Mouse (Mus musculus) lung, embryonic 14.5 days (tissue): ENCODE measurements at regions not wholly inside any gene's neighbourhood (a gene's known extent, or its start where the extent isn't known, plus 50 kb on each side); places are given as distances from the start of the nearest gene placed in this dataset.

ENCODE experiments used
- ATAC-seq: fragments of 200-750 bp; cut with Nextera tagmentation; 2 replicates; pipeline ENCODE4 v1.8.0; 2017; ENCODE audit warnings: mild to moderate bottlenecking, moderate TSS enrichment, moderate library complexity; ENCODE audit not compliant: insufficient read depth
- DNase-seq: peaks from one replicate; pipeline ENCODE4 v3.0.0-alpha.2; 2015
- H3K27ac ChIP-seq: fragments of 300-500 bp; sonication (generic); 2 replicates; pipeline ENCODE4 v1.5.1; 2014; ENCODE audit warnings: low read depth, mild to moderate bottlenecking, moderate library complexity
- H3K27me3 ChIP-seq: fragments of 300-500 bp; sonication (generic); 2 replicates; pipeline ENCODE4 v1.6.1; 2014; ENCODE audit warnings: low read length, control low read depth; ENCODE audit not compliant: insufficient read depth
- H3K36me3 ChIP-seq: fragments of 300-500 bp; sonication (generic); 2 replicates; pipeline ENCODE4 v1.6.1; 2014; ENCODE audit warnings: control low read depth; ENCODE audit not compliant: insufficient read depth
- H3K4me1 ChIP-seq: fragments of 300-500 bp; sonication (generic); 2 replicates; pipeline ENCODE4 v1.6.1; 2014; ENCODE audit warnings: antibody characterized with exemption, control low read depth; ENCODE audit not compliant: insufficient read depth
- H3K4me2 ChIP-seq: fragments of 300-500 bp; sonication (generic); 2 replicates; pipeline ENCODE4 v1.6.1; 2014; ENCODE audit warnings: mild to moderate bottlenecking
- H3K4me3 ChIP-seq: fragments of 300-500 bp; sonication (generic); 2 replicates; pipeline ENCODE4 v1.5.1; 2014; ENCODE audit warnings: low read depth, low read length
- H3K9ac ChIP-seq: fragments of 300-500 bp; sonication (generic); 2 replicates; pipeline ENCODE4 v1.6.1; 2014
- H3K9me3 ChIP-seq: fragments of 300-500 bp; sonication (generic); 2 replicates; pipeline ENCODE4 v1.6.1; 2016; ENCODE audit warnings: low read depth, low read length, control low read depth
- CTCF ChIP-seq: IDR thresholded peaks from 2 replicates; pipeline ENCODE4 v1.5.1; 2016; ENCODE audit warnings: antibody characterized with exemption, low read depth
- WGBS: fragments of 180-500 bp; shearing (Covaris S2); extraction: QIAGEN DNeasy Blood & Tissue Kit; methylation state at CpG from one replicate; pipeline ENCODE4 v1.1.7; 2014; 5-methylcytosine and 5-hydroxymethylcytosine counted together

GRCm38 (mm10) chr10:29640249-29640648 is 104.6 kb upstream of the Rspo3 start:
- no peak overlapping the region for H3K4me3 ChIP-seq
- DNase-seq, result no peak
- H3K36me3 ChIP-seq, result no peaks in the 10 kb centered on the region
- no peak for TF ChIP-seq CTCF
- no peaks in the 10 kb centered on the region for H3K27me3 ChIP-seq
- no peaks in the 10 kb centered on the region for H3K9me3 ChIP-seq
- no peak overlapping the region for H3K4me2 ChIP-seq
- 66% methylated on average over 1 of the region's 1 CpGs for WGBS
- H3K27ac ChIP-seq, result no peak overlapping the region
- ATAC-seq, result no peak
- no peaks in the 10 kb centered on the region for H3K4me1 ChIP-seq
- no peak overlapping the region for H3K9ac ChIP-seq

DNA sequence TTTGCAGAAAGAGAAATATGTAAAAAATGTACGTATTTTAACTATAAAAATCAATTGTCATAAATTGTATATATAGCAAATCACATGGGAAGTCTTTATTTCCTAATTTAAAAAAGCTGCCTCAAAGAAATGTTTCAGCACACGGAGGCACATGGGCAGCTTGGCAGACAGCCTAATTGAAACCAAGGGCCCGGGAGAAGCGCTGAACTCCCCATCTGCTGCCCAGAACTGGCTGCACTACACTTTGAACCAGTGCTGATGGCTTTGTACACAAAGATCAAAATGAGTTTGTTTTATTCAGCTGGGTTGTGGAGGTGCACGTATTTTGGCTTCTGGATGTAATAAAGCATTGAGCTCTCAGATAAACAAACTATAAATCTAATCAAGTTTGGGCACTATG is 100.2 kb upstream of the Rspo3 start:
- Histone ChIP-seq H3K9ac (no peak overlapping the region), H3K27me3 (no peaks in the 10 kb centered on the region), H3K9me3 (no peaks in the 10 kb centered on the region), H3K36me3 (no peaks in the 10 kb centered on the region), H3K4me1 (no peaks in the 10 kb centered on the region), H3K27ac (no peak overlapping the region), H3K4me3 (no peak overlapping the region), H3K4me2 (no peak overlapping the region)
- ATAC-seq (peak; percentile 49; the same call in 1 of the 2 replicates), DNase-seq (peak; percentile 58)
- 20% methylated on average over 5 of the region's 5 CpGs for WGBS
- no peak for TF ChIP-seq CTCF

GRCm38 (mm10) chr10:29595455-29595854 is 59.8 kb upstream of the Rspo3 start:
- H3K9ac ChIP-seq, result no peak overlapping the region
- WGBS, result 26% methylated on average over 4 of the region's 4 CpGs
- H3K27ac ChIP-seq, result no peak overlapping the region
- no peak overlapping the region for H3K4me2 ChIP-seq
- H3K9me3 ChIP-seq, result no peaks in the 10 kb centered on the region
- DNase-seq (no peak), ATAC-seq (no peak)
- no peak for TF ChIP-seq CTCF
- H3K4me1 ChIP-seq, result no peaks in the 10 kb centered on the region
- H3K27me3 ChIP-seq, result no peaks in the 10 kb centered on the region
- H3K36me3 ChIP-seq, result no peaks in the 10 kb centered on the region
- H3K4me3 ChIP-seq, result no peak overlapping the region

GRCm38 (mm10) chr10:29594969-29595368 is 59.3 kb upstream of the Rspo3 start:
- TF ChIP-seq CTCF, result no peak
- Histone ChIP-seq H3K4me2 (no peak overlapping the region), H3K27ac (no peak overlapping the region), H3K27me3 (no peaks in the 10 kb centered on the region), H3K9me3 (no peaks in the 10 kb centered on the region), H3K36me3 (no peaks in the 10 kb centered on the region), H3K4me1 (no peaks in the 10 kb centered on the region), H3K4me3 (no peak overlapping the region), H3K9ac (no peak overlapping the region)
- WGBS, result 59% methylated on average over 1 of the region's 1 CpGs
- DNase-seq (no peak), ATAC-seq (no peak)

DNA sequence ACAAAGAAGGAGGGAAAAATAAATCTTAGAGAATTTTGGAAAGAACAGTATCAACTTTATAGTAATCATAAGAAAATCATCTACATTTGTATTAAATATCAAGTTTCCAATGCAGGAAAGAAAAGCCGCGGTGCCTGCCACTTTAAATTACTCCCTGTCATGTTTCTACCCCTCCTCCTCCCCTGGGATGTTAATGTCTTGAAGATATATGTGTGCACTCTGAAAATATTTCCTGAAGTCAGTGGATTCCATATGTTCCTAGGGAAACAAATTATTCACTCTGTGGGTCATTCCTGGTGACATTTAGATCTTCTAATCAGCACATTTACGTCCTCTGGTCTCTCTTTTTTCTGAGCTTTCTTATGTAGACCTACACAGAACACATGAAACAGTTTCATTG is 57.2 kb upstream of the Rspo3 start:
- ATAC-seq, result no peak
- Histone ChIP-seq H3K27ac (no peak overlapping the region), H3K9me3 (no peaks in the 10 kb centered on the region), H3K36me3 (no peaks in the 10 kb centered on the region), H3K27me3 (no peaks in the 10 kb centered on the region), H3K4me1 (no peaks in the 10 kb centered on the region), H3K4me3 (no peak overlapping the region), H3K9ac (no peak overlapping the region), H3K4me2 (no peak overlapping the region)
- DNase-seq, result no peak
- WGBS, result 50% methylated on average over 3 of the region's 3 CpGs
- no peak for TF ChIP-seq CTCF

DNA sequence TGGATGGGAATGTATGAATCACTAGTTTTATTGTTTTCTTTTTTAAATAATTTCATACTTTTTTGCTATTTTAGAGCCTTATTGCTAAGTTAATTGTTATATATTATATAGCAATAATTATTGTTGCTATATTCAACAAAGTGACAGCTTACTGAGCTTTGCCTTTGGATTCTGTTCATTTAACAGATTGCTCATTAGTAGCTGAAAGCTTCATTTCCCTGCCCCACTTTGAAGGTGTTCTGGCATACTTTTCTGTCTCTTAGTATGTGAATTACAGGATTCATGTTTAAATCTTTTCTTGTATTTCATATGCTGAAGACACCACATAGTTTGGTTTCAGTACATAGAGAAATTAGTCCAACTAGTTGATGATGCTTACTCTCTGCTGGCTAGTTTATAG is 54.5 kb upstream of the Rspo3 start:
- Histone ChIP-seq H3K36me3 (no peaks in the 10 kb centered on the region), H3K4me2 (no peak overlapping the region), H3K4me3 (no peak overlapping the region), H3K9me3 (no peaks in the 10 kb centered on the region), H3K27me3 (no peaks in the 10 kb centered on the region), H3K9ac (no peak overlapping the region), H3K27ac (no peak overlapping the region), H3K4me1 (no peaks in the 10 kb centered on the region)
- TF ChIP-seq CTCF, result no peak
- no peak for DNase-seq
- ATAC-seq, result no peak

- H3K27me3 ChIP-seq, result no peaks in the 10 kb centered on the region
- no peaks in the 10 kb centered on the region for H3K36me3 ChIP-seq
- H3K9me3 ChIP-seq, result no peaks in the 10 kb centered on the region
- DNase-seq (no peak), ATAC-seq (no peak)
- H3K4me2 ChIP-seq, result no peak overlapping the region
- TF ChIP-seq CTCF, result no peak
- H3K4me3 ChIP-seq, result no peak overlapping the region
- no peak overlapping the region for H3K27ac ChIP-seq
- H3K9ac ChIP-seq, result no peak overlapping the region
- H3K4me1 ChIP-seq, result no peaks in the 10 kb centered on the region
Measured at GRCm38 (mm10) chr10:29589739-29590138, 54.1 kb upstream of the Rspo3 start.
